Mouse (Mus musculus): ENCODE results near the gene Hmcn1.

DNA sequence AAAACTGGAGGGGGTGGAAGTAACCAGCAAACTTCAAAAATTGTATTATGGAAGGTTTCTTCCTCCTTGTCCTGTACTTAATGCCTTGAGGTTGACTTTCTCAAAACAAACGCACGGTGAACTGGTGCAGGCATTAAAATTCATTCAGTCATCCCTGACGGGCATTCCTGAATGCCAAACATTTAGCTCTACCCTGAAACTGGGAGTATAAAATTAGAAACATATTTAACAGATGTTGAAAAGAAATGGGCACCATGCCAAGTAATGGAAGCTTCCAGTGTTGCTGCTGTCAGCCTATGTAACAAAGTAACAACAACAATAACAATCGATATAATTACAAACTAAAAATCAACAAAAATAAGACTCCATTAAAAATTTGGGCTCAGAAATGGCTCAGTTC is 14.5 kb upstream of the Hmcn1 start:
- TF ChIP-seq SIN3A (IDR thresholded peaks at IDR 0.05; ENCODE audit: low read length) (no peak), POLR2A (IDR thresholded peaks at IDR 0.05; ENCODE audit: control insufficient read depth in 1 of 2, insufficient read depth in 1 of 2, low read depth in 1 of 2, low read length in 2 of 2, poor library complexity in 1 of 2) (no peak), ZMIZ1 (IDR thresholded peaks at IDR 0.05; ENCODE audit: low read depth, low read length) (no peak), CTCF (IDR thresholded peaks at IDR 0.05 in 2 of 3, conservative IDR thresholded peaks at IDR 0.05 in 1 of 3; ENCODE audit: control insufficient read depth in 1 of 3, insufficient read depth in 1 of 3, low read depth in 2 of 3, low read length in 3 of 3, poor library complexity in 1 of 3, severe bottlenecking in 1 of 3) (no peak), KAT2A (conservative IDR thresholded peaks at IDR 0.05; ENCODE audit: low read depth, low read length) (no peak), NRF1 (IDR thresholded peaks at IDR 0.05; ENCODE audit: insufficient read depth, low read depth, low read length, poor library complexity, severe bottlenecking) (no peak), USF1 (IDR thresholded peaks at IDR 0.05; ENCODE audit: low read depth, low read length) (no peak)
